Mouse (Mus musculus) forebrain, embryonic 10.5 days (tissue): Measurements from ENCODE around the gene Ap1g1. TPM values are rescaled to one million over a fixed set of nuclear protein-coding genes. Genes with fewer than 3 reads are reported as not detected.

Experiments
- DNase-seq: peaks from one replicate; pipeline ENCODE4 v3.0.0-alpha.2; 2017; ENCODE audit warnings: low spot score; ENCODE audit errors: extremely low spot score
- H3K27ac ChIP-seq: fragments of 300-500 bp; sonication (generic); 2 replicates; pipeline ENCODE4 v1.5.1; 2016; ENCODE audit warnings: mild to moderate bottlenecking
- H3K27me3 ChIP-seq: fragments of 300-500 bp; sonication (generic); 2 replicates; pipeline ENCODE4 v1.6.1; 2016; ENCODE audit warnings: mild to moderate bottlenecking; ENCODE audit not compliant: poor library complexity, severe bottlenecking
- H3K36me3 ChIP-seq: fragments of 300-500 bp; sonication (generic); replicated peaks from 2 replicates; pipeline ENCODE4 v1.6.1; 2016; ENCODE audit warnings: mild to moderate bottlenecking, moderate library complexity
- H3K4me1 ChIP-seq: fragments of 300-500 bp; sonication (generic); 2 replicates; pipeline ENCODE4 v1.6.1; 2016
- H3K4me3 ChIP-seq: fragments of 300-500 bp; sonication (generic); 2 replicates; pipeline ENCODE4 v1.5.1; 2016; ENCODE audit warnings: mild to moderate bottlenecking, moderate library complexity
- H3K9me3 ChIP-seq: fragments of 300-500 bp; sonication (generic); 2 replicates; pipeline ENCODE4 v1.6.1; 2016; ENCODE audit warnings: mild to moderate bottlenecking, moderate library complexity
- WGBS: fragments of 180-500 bp; shearing (Covaris S2); methylation state at CpG from one replicate; pipeline ENCODE4 v1.1.7; 2016; 5-methylcytosine and 5-hydroxymethylcytosine counted together
- polyA plus RNA-seq: library from polyadenylated mRNA; unstranded; fragments of >200 nt; fragmentation: Nextera tagmentation; extraction: Ambion mirVana; gene quantifications from 2 replicates; pipeline ENCODE4 v1.2.1, GENCODE M21; 2016

Ap1g1 gene
- polyA plus RNA-seq, 1 experiment from 2014 or later, result 49.8 TPM

DNA sequence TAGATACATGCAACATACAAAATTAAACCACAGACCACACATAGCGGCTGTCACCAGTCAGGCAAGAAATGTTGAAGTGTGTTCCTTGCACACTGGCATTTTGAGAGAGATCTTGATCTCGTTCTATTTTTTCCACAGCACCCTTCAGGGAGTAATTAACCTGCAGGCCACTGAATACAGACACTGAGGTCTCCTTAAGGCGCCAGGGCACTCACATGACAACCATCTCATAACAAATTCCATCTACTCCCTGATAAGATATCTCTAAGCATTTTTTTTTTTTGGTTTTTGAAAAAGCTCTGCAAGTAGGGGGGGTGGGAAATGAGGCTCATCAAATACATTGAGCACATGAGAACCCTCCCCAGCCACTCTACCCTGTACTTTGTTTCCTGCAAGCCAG is 21.5 kb upstream of the Ap1g1 start:
- Histone ChIP-seq H3K27ac (no peak overlapping the region), H3K4me1 (no peaks in the 10 kb centered on the region), H3K9me3 (peaks cover 4% of the 10 kb centered on the region; the same call in 1 of the 2 replicates), H3K4me3 (no peak overlapping the region), H3K27me3 (no peaks in the 10 kb centered on the region), H3K36me3 (no peaks in the 10 kb centered on the region)
- 70% methylated on average over 3 of the region's 3 CpGs for WGBS
- DNase-seq, result no peak

DNA sequence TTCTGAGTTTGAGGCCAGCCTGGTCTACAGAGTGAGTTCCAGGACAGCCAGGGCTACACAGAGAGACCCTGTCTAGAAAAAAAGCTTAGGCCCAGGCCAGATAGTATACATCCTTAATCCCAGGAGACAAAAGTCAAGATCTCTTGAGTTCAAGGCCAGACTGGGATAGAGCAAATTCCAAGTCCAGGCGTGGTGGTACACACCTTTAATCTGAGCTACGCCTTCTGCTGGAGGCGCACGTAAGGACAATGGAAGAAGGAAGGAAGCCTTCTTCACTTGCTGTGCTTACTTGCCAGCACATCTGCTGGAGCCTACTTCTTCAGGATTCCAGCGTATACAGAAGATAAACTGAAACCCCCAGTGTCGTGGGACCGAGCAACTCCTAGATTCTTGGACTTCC is 18.9 kb upstream of the Ap1g1 start:
- no peak for DNase-seq
- WGBS, result 90% methylated on average over 7 of the region's 7 CpGs
- Histone ChIP-seq H3K27me3 (no peaks in the 10 kb centered on the region), H3K9me3 (peaks cover 27% of the 10 kb centered on the region), H3K36me3 (no peaks in the 10 kb centered on the region), H3K4me1 (no peaks in the 10 kb centered on the region), H3K27ac (no peak overlapping the region), H3K4me3 (no peak overlapping the region)

DNA sequence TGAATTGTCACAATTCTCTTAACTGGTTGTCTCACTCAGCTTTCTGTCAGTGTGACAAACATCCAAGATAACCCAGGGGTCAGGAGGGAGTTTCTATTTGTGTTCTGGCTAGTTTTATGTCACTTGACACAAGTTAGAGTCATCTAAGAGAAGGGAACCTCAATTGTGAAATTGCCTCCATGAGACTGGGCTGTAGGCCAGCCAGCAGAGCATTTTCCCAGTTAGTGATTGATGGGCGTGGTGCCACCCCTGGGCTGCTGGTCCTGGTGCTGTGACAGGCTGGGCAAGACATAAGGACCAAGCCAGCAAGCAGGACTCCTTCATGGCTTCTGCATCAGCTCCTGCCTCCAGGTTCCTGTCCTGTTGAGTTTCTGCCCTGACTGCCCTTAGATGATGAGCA is 18.1 kb upstream of the Ap1g1 start:
- DNase-seq, result no peak
- H3K36me3 ChIP-seq, result no peaks in the 10 kb centered on the region
- no peaks in the 10 kb centered on the region for H3K4me1 ChIP-seq
- no peak overlapping the region for H3K27ac ChIP-seq
- no peaks in the 10 kb centered on the region for H3K27me3 ChIP-seq
- no peak overlapping the region for H3K4me3 ChIP-seq
- H3K9me3 ChIP-seq, result peaks cover 27% of the 10 kb centered on the region
- WGBS, result 75% methylated on average over 1 of the region's 1 CpGs

GRCm38 (mm10) chr8:109764031-109764430 is 14.3 kb upstream of the Ap1g1 start:
- peaks cover 27% of the 10 kb centered on the region for H3K9me3 ChIP-seq
- H3K4me1 ChIP-seq, result no peaks in the 10 kb centered on the region
- H3K27ac ChIP-seq, result no peak overlapping the region
- no peak overlapping the region for H3K4me3 ChIP-seq
- DNase-seq, result no peak
- WGBS, result 89% methylated on average over 6 of the region's 6 CpGs
- no peaks in the 10 kb centered on the region for H3K27me3 ChIP-seq
- H3K36me3 ChIP-seq, result no peaks in the 10 kb centered on the region

DNA sequence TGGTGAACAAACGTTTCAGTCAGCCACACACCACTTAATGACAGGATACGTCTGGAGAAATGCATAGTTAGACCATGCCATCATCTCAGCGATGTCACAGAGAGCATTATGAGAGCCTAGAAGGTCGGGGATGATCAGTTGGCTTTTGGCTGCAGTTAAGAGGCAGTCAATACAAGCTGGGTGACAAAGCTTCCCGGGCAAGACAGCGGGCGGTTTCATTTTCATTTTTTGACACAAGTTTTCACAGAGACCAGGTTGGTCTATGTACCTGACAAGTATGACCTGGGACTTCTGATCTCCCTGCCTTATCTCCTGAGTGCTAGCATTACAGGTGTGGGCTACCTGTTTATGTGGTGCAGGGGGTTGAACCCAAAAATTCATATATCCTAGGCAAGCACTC is 12.3 kb upstream of the Ap1g1 start:
- no peaks in the 10 kb centered on the region for H3K36me3 ChIP-seq
- H3K4me1 ChIP-seq, result no peaks in the 10 kb centered on the region
- H3K27me3 ChIP-seq, result no peaks in the 10 kb centered on the region
- no peak for DNase-seq
- no peak overlapping the region for H3K4me3 ChIP-seq
- H3K27ac ChIP-seq, result no peak overlapping the region
- 80% methylated on average over 7 of the region's 7 CpGs for WGBS
- H3K9me3 ChIP-seq, result peaks cover 27% of the 10 kb centered on the region

GRCm38 (mm10) chr8:109773154-109773553 is 5.2 kb upstream of the Ap1g1 start:
- peaks cover 11% of the 10 kb centered on the region; the same call in 1 of the 2 replicates for H3K27me3 ChIP-seq
- 54% methylated on average over 3 of the region's 3 CpGs for WGBS
- no peak overlapping the region for H3K4me3 ChIP-seq
- H3K9me3 ChIP-seq, result no peaks in the 10 kb centered on the region
- no peak for DNase-seq
- peaks cover 4% of the 10 kb centered on the region; the same call in 1 of the 2 replicates for H3K4me1 ChIP-seq
- H3K36me3 ChIP-seq, result no peaks in the 10 kb centered on the region
- H3K27ac ChIP-seq, result no peak overlapping the region

DNA sequence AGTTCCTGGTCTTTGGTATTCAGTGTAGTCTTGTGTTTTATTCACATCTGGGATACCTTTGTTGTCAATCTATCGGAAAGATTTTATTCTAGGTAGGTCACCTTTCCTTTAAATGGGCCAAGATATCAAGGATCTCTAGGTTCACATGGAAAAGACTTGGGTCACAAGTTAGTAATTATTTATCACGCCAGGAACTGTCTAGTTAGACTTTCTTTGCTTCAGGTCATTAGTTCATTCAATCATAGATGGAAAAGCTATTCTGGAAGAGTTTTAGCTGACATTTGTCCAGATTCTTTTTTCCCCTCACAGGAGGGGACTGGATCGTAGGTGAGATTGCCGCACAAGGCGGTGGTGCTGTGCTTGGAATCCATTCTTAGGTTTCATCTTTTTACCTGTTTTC is 503 bp upstream of the Ap1g1 start:
- H3K4me3 ChIP-seq, result peak overlapping the region; percentile 94
- DNase-seq, result no peak
- no peaks in the 10 kb centered on the region for H3K36me3 ChIP-seq
- H3K9me3 ChIP-seq, result no peaks in the 10 kb centered on the region
- H3K27me3 ChIP-seq, result peaks cover 11% of the 10 kb centered on the region; the same call in 1 of the 2 replicates
- H3K27ac ChIP-seq, result peak overlapping the region; percentile 100
- WGBS, result 29% methylated on average over 5 of the region's 5 CpGs
- peaks cover 20% of the 10 kb centered on the region for H3K4me1 ChIP-seq

DNA sequence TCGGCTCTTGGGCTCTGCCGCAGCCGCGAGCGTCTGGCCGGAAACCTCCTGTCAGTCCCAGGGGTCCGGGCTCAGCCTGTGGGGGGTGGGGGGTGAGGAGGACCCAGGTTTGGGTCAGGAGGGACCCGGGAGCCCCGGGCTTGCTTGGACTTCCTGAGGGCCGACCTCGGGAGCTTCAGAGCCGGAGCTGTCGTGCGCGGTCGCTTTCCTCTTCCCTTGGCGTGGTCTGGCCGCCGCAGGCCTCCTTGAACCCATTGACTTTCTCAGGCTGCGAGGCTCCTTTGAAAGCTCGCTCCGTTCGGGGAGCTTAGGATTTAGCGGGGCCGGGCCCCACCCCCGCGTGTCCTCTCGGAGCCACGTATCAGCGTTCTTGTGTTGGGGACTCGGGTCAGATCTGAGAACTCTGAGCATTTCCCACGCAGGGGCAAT is 653 bp downstream of the Ap1g1 start:
- DNase-seq, result no peak
- Histone ChIP-seq H3K9me3 (no peaks in the 10 kb centered on the region), H3K4me1 (peaks cover 20% of the 10 kb centered on the region), H3K36me3 (no peaks in the 10 kb centered on the region; the same call in 1 of the 2 replicates), H3K27me3 (peaks cover 6% of the 10 kb centered on the region; the same call in 1 of the 2 replicates), H3K27ac (peak overlapping the region; percentile 100), H3K4me3 (peak overlapping the region; percentile 94)
- WGBS, result 0% methylated on average over 31 of the region's 32 CpGs

GRCm38 (mm10) chr8:109779431-109780228 is 1.3 kb downstream of the Ap1g1 start:
- Histone ChIP-seq H3K4me3 (peak overlapping the region; percentile 94), H3K4me1 (peaks cover 20% of the 10 kb centered on the region), H3K27ac (peak overlapping the region; percentile 100), H3K36me3 (no peaks in the 10 kb centered on the region; the same call in 1 of the 2 replicates), H3K9me3 (no peaks in the 10 kb centered on the region), H3K27me3 (peaks cover 6% of the 10 kb centered on the region; the same call in 1 of the 2 replicates)
- 26% methylated on average over 24 of the region's 24 CpGs for WGBS
- no peak for DNase-seq

- Histone ChIP-seq H3K4me3 (peak overlapping the region; percentile 94; the same call in 1 of the 2 replicates), H3K27ac (no peak overlapping the region), H3K9me3 (no peaks in the 10 kb centered on the region), H3K36me3 (no peaks in the 10 kb centered on the region; the same call in 1 of the 2 replicates), H3K4me1 (peaks cover 20% of the 10 kb centered on the region), H3K27me3 (peaks cover 6% of the 10 kb centered on the region; the same call in 1 of the 2 replicates)
- WGBS, result 83% methylated on average over 4 of the region's 4 CpGs
- DNase-seq, result no peak
Measured at GRCm38 (mm10) chr8:109780548-109780947, 2.2 kb downstream of the Ap1g1 start.

DNA sequence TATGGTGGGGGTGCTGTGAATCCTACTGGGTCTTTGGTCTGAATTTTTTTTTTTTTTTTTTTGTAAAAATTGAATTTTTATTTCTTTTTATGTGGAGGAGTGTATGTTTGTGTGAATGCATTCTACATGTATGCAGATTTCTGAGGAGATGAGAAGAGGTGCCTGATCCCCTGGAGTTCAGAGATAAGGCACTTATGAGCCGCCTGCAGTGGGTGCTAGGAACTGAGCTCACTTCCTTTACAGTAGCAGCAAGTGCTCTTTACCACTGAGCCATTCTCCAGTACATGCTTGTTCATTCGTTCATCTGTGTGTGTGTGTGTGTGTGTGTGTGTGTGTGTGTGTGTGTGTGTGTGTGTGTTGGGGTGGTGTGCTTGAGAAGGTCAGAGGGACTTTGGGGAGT is 12.6 kb downstream of the Ap1g1 start:
- Histone ChIP-seq H3K4me1 (no peaks in the 10 kb centered on the region), H3K27me3 (no peaks in the 10 kb centered on the region), H3K9me3 (no peaks in the 10 kb centered on the region; the same call in 1 of the 2 replicates), H3K4me3 (no peak overlapping the region), H3K27ac (no peak overlapping the region), H3K36me3 (peaks cover 10% of the 10 kb centered on the region)
- DNase-seq, result no peak
- WGBS, result 89% methylated on average over 2 of the region's 2 CpGs

- Histone ChIP-seq H3K36me3 (peaks cover 8% of the 10 kb centered on the region), H3K27ac (no peak overlapping the region), H3K9me3 (no peaks in the 10 kb centered on the region), H3K27me3 (no peaks in the 10 kb centered on the region), H3K4me1 (no peaks in the 10 kb centered on the region), H3K4me3 (no peak overlapping the region)
- no peak for DNase-seq
- WGBS, result 73% methylated on average over 1 of the region's 1 CpGs
Measured at GRCm38 (mm10) chr8:109795166-109795565, 16.8 kb downstream of the Ap1g1 start.

GRCm38 (mm10) chr8:109798721-109799120 is 20.4 kb downstream of the Ap1g1 start:
- DNase-seq, result no peak
- H3K4me3 ChIP-seq, result no peak overlapping the region
- H3K4me1 ChIP-seq, result no peaks in the 10 kb centered on the region
- H3K27me3 ChIP-seq, result no peaks in the 10 kb centered on the region
- no peak overlapping the region for H3K27ac ChIP-seq
- no peaks in the 10 kb centered on the region for H3K9me3 ChIP-seq
- H3K36me3 ChIP-seq, result peaks cover 20% of the 10 kb centered on the region
